Mouse (Mus musculus): Measurements from ENCODE around the gene Cox6a1. TPM values are rescaled to one million over a fixed set of nuclear protein-coding genes. Genes with fewer than 3 reads are reported as not detected.
A peak's percentile ranks its signal among the peaks of the same experiment; 100 is the strongest.

Gene Cox6a1
- polyA plus RNA-seq, 1 experiment, result 1,091 TPM

DNA sequence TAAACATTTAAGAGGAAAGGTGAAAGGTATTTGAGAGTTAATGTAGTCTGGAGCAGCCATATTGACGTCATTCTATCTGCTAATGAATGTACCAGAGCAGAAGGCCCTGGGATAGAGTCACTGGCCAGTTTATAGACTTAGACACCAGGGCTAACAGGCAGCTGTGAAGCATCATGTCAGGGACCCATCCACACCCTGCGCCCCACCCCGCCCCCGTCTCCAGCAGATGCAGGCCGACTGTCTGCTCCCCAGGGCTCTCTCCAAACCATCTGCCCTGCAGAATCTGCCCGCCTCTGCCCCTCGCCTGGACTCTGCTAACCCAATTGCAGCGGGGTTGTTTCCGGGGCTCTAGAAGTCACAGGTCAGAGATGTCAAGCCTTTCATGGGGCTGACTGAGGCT is 23.0 kb upstream of the Cox6a1 start:
- no peak for TF ChIP-seq POLR2A (IDR thresholded peaks at IDR 0.05; ENCODE audit: borderline replicate concordance, extremely low read depth, insufficient read depth, insufficient read length, poor library complexity, severe bottlenecking)
- no peak for TF ChIP-seq CTCF (IDR thresholded peaks at IDR 0.05; ENCODE audit: borderline replicate concordance, extremely low read depth, insufficient read depth, insufficient read length)
- no peak for DNase-seq (ENCODE audit: low read depth)

DNA sequence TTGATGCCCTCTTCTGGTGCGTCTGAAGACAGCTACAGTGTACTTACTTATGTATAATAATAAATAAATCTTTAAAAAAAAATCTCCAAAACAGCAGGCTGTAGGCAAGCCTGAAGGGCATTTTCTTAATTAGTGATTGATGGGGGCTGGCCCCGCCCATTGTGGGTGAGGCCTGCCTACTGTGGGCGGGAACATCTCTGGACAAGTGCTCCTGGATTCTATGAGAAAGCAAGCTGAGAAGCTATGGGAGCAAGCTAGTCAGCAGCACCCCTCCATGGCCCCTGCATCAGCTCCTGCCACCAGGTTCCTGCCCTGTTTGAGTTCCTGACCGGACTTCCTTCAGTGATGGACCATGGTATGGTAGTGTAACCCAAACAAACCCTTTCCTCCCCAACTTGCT is 16.0 kb upstream of the Cox6a1 start:
- TF ChIP-seq CTCF (IDR thresholded peaks at IDR 0.05; ENCODE audit: borderline replicate concordance, extremely low read depth, insufficient read depth, insufficient read length) (no peak), POLR2A (IDR thresholded peaks at IDR 0.05; ENCODE audit: borderline replicate concordance, extremely low read depth, insufficient read depth, insufficient read length, poor library complexity, severe bottlenecking) (no peak)
- no peak for DNase-seq (ENCODE audit: low read depth)

DNA sequence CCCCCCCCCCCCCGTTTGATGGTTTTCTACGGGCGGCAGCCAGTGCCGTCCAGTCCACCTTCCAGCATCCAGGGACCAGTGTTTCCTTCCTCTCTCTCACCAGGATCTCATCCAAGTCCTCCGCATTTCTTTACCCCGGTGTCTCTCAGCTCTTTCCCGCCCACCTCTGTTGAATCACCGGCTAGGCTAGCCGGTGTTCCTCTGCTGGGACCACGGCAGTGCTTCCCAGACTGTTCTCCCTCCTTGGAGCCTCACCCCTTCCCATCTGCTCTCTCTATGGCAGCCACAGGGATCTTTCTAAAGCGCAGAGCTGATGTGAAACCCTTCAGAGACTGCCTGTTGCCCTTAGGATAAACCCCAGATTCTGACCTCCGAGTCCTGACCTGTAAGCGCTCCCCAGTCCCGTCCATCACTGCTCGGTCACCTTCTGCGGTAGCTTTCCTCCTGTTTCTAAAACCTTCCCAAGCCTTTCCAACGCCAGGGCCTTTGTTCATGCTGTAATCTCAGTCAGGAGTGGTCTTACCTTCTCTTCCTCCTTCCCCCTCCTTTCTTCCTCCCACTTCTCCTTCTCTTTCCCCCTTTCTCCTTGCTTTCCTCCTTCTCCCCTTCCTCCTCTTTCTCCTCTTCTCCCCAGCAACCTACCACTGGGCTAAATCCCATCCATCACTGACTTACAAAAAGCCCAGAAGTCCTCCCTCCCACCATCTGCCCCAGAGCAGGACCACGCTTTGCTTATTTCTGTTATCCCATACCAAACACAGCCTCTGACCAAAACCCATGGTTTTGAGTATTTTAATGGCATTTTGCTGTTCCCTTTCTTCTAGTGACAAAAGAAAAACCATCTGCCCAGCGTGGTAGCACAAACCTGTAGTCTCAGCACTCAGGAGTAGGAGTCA is 14.3 kb upstream of the Cox6a1 start:
- DNase-seq (ENCODE audit: low read depth), result peak; percentile 69
- TF ChIP-seq CTCF (IDR thresholded peaks at IDR 0.05; ENCODE audit: borderline replicate concordance, extremely low read depth, insufficient read depth, insufficient read length) (no peak), POLR2A (IDR thresholded peaks at IDR 0.05; ENCODE audit: borderline replicate concordance, extremely low read depth, insufficient read depth, insufficient read length, poor library complexity, severe bottlenecking) (no peak)

DNA sequence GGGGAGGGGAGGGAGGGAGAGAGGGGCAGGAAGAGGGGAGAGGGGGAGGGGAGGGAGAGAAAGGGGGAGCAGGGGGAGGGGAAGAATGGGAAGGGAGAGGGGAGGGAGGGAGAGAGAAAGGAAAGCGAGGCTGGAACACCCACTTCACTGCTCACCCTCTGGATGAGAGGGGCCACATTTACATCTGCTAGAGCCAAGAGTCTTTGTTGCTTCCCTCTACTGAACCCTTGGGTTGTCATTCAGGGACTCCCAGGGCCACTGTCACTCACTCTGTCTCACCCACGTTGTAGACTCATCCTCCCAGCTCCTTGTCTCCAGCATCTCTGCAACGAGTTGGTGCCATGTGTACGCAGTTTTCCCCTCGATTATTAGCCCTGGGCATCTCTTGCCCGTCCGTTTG is 13.4 kb upstream of the Cox6a1 start:
- no peak for DNase-seq (ENCODE audit: low read depth)
- TF ChIP-seq POLR2A (IDR thresholded peaks at IDR 0.05; ENCODE audit: borderline replicate concordance, extremely low read depth, insufficient read depth, insufficient read length, poor library complexity, severe bottlenecking) (no peak), CTCF (IDR thresholded peaks at IDR 0.05; ENCODE audit: borderline replicate concordance, extremely low read depth, insufficient read depth, insufficient read length) (no peak)

DNA sequence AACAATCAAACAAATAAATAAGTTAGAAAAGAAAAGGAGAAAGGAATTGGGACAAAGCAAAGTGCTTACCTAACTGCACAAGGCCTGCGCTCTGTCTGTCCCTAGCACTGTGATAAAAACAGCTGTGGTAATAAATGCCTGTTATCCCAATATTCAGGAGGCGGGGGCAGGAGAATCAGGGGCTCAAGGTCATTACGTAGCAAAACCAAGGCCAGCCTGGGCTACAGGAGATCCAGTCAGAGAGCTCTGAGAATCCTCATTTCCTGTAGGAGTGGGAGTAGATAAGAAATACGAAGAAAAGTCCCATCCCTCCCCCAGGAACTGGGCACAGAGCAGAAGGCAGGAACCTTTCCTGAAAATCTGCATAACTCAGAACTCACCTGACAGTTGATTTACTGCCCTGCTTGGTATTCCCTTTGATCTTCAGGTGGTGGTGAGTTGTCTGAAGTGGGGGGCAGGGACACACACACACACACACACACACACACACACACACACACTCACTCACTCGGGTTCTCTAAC is 11.1 kb upstream of the Cox6a1 start:
- no peak for TF ChIP-seq POLR2A (IDR thresholded peaks at IDR 0.05; ENCODE audit: borderline replicate concordance, extremely low read depth, insufficient read depth, insufficient read length, poor library complexity, severe bottlenecking)
- TF ChIP-seq CTCF (IDR thresholded peaks at IDR 0.05; ENCODE audit: borderline replicate concordance, extremely low read depth, insufficient read depth, insufficient read length), result no peak
- DNase-seq (ENCODE audit: low read depth), result no peak

DNA sequence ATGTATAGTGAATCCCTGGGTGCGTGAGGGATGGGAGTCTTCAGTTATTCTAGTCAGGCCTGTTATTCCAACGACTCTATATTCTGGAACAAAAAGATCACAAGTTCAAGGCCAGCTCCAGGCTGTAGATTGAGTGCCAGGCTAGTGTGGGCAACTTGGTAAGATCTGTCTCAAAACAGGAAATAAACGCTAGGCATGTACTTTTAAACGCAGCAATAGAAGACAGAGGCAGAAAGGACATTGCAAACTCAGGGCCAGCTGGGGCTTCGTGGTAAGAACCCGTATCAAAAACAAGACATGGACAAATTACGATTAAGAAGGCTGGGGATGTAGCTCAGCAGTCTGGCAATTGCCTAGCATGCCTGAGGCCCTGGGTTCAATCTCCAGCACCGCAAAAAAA is 10.7 kb upstream of the Cox6a1 start:
- no peak for TF ChIP-seq CTCF (IDR thresholded peaks at IDR 0.05; ENCODE audit: borderline replicate concordance, extremely low read depth, insufficient read depth, insufficient read length)
- no peak for TF ChIP-seq POLR2A (IDR thresholded peaks at IDR 0.05; ENCODE audit: borderline replicate concordance, extremely low read depth, insufficient read depth, insufficient read length, poor library complexity, severe bottlenecking)
- no peak for DNase-seq (ENCODE audit: low read depth)

DNA sequence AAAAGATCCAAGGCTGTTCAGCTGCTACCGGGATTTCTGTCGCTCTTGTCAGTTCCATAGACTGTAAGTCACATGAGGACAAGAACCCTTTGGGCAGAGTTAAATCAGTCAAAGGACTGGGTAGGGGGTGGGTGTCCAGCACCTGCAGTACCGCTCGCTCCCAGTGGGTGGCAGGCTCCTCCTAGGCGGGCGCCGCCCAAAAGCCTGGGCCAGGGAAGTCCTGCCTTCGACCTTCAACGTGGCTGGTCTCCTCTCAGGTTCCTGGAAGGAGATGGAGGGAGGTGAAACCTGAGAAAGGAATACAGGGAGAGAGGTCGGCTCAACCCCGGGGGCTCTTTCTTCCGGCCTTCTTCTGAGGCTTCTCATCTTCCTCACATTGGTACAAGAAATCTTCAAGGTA is 10.1 kb upstream of the Cox6a1 start:
- TF ChIP-seq CTCF (IDR thresholded peaks at IDR 0.05; ENCODE audit: borderline replicate concordance, extremely low read depth, insufficient read depth, insufficient read length) (peak; percentile 96), POLR2A (IDR thresholded peaks at IDR 0.05; ENCODE audit: borderline replicate concordance, extremely low read depth, insufficient read depth, insufficient read length, poor library complexity, severe bottlenecking) (no peak)
- DNase-seq (ENCODE audit: low read depth), result peak; percentile 84

DNA sequence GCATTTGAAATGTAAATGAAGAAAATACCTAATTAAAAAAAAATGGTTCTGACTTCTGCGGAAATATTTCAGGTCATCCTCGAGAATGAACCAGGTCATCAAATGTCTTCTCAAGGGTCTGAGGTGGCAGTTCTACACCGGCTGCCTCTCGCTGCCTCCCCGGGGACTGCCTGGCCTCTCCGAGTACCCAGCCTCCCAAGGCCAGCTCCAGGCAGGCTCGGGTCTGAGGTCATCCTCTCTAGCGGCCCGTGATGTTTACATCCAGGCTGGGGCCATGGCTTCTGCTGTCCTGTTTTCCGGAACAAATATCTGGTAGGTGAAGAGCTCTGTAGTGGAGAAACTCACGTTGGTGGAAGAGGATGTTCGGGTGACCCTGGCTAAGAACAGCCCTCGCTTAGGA is 6.3 kb upstream of the Cox6a1 start:
- no peak for DNase-seq (ENCODE audit: low read depth)

DNA sequence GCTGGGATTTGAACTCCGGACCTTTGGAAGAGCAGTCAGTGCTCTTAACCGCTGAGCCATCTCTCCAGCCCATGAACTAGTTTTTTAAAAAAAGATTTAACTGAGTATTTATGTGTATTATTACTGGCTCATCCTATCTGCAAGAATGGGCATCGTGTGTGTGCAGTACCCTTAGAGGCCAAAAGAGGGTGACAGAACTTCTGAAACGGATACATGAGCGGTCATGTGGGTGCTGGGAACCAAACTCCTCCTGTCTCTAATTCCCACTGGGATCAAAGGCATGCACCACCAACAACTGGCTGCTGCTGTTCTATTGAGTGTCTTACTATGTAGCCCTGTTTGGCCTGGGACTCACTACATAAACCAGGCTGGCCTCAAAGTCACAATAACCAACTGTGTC is 2.6 kb upstream of the Cox6a1 start:
- no peak for TF ChIP-seq POLR2A (IDR thresholded peaks at IDR 0.05; ENCODE audit: borderline replicate concordance, extremely low read depth, insufficient read depth, insufficient read length, poor library complexity, severe bottlenecking)
- TF ChIP-seq CTCF (IDR thresholded peaks at IDR 0.05; ENCODE audit: borderline replicate concordance, extremely low read depth, insufficient read depth, insufficient read length), result 0 out of 2 replicates have a peak, but pooled peaks have one; percentile 9
- DNase-seq (ENCODE audit: low read depth), result no peak

More for the DNA sequence above, 6.3 kb upstream of the Cox6a1 start:
- TF ChIP-seq CTCF (IDR thresholded peaks at IDR 0.05; ENCODE audit: borderline replicate concordance, extremely low read depth, insufficient read depth, insufficient read length) (no peak), POLR2A (IDR thresholded peaks at IDR 0.05; ENCODE audit: borderline replicate concordance, extremely low read depth, insufficient read depth, insufficient read length, poor library complexity, severe bottlenecking) (no peak)

DNA sequence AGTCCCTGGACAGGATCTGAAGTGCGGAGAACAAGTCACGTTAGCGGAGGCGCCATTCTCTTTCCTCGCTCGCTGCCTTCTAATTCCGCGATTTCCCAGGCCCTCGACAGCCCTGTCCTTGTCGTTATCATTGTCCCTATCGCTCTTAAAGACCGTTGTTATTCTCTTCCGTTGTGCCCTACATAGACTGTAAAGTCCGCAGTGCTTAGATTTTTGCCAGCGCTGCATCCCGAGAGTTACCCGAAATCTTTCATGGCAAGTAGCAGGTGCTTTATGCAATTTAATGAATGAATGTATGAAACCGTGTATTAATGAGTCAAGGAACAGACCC is 409 bp upstream of the Cox6a1 start:
- TF ChIP-seq CTCF (IDR thresholded peaks at IDR 0.05; ENCODE audit: borderline replicate concordance, extremely low read depth, insufficient read depth, insufficient read length) (no peak), POLR2A (IDR thresholded peaks at IDR 0.05; ENCODE audit: borderline replicate concordance, extremely low read depth, insufficient read depth, insufficient read length, poor library complexity, severe bottlenecking) (no peak)
- DNase-seq (ENCODE audit: low read depth), result no peak

DNA sequence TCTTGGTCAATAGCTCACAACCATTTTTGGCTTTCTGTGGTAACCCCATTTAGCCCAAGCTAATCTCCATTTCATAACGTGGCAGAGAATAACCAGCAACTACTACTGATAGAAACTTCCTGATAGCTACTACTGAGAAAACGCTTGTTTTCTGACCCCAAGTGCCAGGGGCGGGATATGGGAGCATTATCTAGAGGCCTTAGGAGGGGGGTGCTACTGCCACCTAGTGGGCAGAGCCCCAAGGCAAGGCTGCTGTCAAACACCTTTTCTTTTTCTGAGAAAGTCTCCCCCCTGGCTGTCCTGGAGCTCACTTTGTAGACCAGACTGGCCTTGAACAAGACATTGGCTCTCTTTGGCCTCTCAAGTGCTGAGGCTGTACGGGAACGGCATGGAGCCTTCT is 1.2 kb downstream of the Cox6a1 start:
- DNase-seq (ENCODE audit: low read depth), result peak; percentile 88
- TF ChIP-seq CTCF (IDR thresholded peaks at IDR 0.05; ENCODE audit: borderline replicate concordance, extremely low read depth, insufficient read depth, insufficient read length) (peak; percentile 87), POLR2A (IDR thresholded peaks at IDR 0.05; ENCODE audit: borderline replicate concordance, extremely low read depth, insufficient read depth, insufficient read length, poor library complexity, severe bottlenecking) (no peak)
